Mouse (Mus musculus): ENCODE measurements around the gene Zfp366. TPM values are rescaled to one million over a fixed set of nuclear protein-coding genes. Genes with fewer than 3 reads are reported as not detected.

The Zfp366 gene
- polyA plus RNA-seq, 1 experiment from 2014 or later = 0.83 TPM

GRCm38 (mm10) chr13:99236222-99236621, 51.6 kb downstream of the Zfp366 start:
- H3K9me3 ChIP-seq (ENCODE audit: control insufficient read depth, low read length) = no peaks in the 10 kb centered on the region
- no peak overlapping the region; the same call in 1 of the 2 replicates for H3K27ac ChIP-seq (ENCODE audit: low read depth)
- H3K9ac ChIP-seq (ENCODE audit: low read length) = no peak overlapping the region
- 89% methylated on average over 2 of the region's 2 CpGs for WGBS
- DNase-seq (ENCODE audit: low spot score) = no peak
- peaks cover 14% of the 10 kb centered on the region for H3K4me1 ChIP-seq (replicated peaks; ENCODE audit: control insufficient read depth, insufficient read depth, low read length)
- no peak for ATAC-seq (replicated peaks; ENCODE audit: low FRiP score, low TSS enrichment, low read depth)
- no peaks in the 10 kb centered on the region for H3K36me3 ChIP-seq (ENCODE audit: control insufficient read depth, insufficient read depth, low read length)
- H3K27me3 ChIP-seq (replicated peaks; ENCODE audit: control insufficient read depth, insufficient read depth, low read length) = no peaks in the 10 kb centered on the region
- no peak overlapping the region for H3K4me3 ChIP-seq (ENCODE audit: low read depth, low read length)
- no peak overlapping the region for H3K4me2 ChIP-seq (ENCODE audit: low read length)

GRCm38 (mm10) chr13:99237122-99237521, 52.5 kb downstream of the Zfp366 start:
- Histone ChIP-seq H3K4me1 (replicated peaks; ENCODE audit: control insufficient read depth, insufficient read depth, low read length) (peaks cover 14% of the 10 kb centered on the region), H3K36me3 (ENCODE audit: control insufficient read depth, insufficient read depth, low read length) (no peaks in the 10 kb centered on the region), H3K4me3 (ENCODE audit: low read depth, low read length) (no peak overlapping the region), H3K27ac (ENCODE audit: low read depth) (peak overlapping the region; percentile 87; the same call in 1 of the 2 replicates), H3K9ac (ENCODE audit: low read length) (no peak overlapping the region), H3K27me3 (replicated peaks; ENCODE audit: control insufficient read depth, insufficient read depth, low read length) (no peaks in the 10 kb centered on the region), H3K4me2 (ENCODE audit: low read length) (no peak overlapping the region), H3K9me3 (ENCODE audit: control insufficient read depth, low read length) (no peaks in the 10 kb centered on the region)
- DNase-seq (ENCODE audit: low spot score) (no peak), ATAC-seq (replicated peaks; ENCODE audit: low FRiP score, low TSS enrichment, low read depth) (no peak)
- WGBS = 69% methylated on average over 5 of the region's 5 CpGs

- DNase-seq (ENCODE audit: low spot score) = no peak
- Histone ChIP-seq H3K27me3 (replicated peaks; ENCODE audit: control insufficient read depth, insufficient read depth, low read length) (no peaks in the 10 kb centered on the region), H3K9me3 (ENCODE audit: control insufficient read depth, low read length) (no peaks in the 10 kb centered on the region), H3K4me1 (replicated peaks; ENCODE audit: control insufficient read depth, insufficient read depth, low read length) (peaks cover 14% of the 10 kb centered on the region), H3K4me2 (ENCODE audit: low read length) (no peak overlapping the region; the same call in 1 of the 2 replicates), H3K4me3 (ENCODE audit: low read depth, low read length) (no peak overlapping the region), H3K36me3 (ENCODE audit: control insufficient read depth, insufficient read depth, low read length) (no peaks in the 10 kb centered on the region), H3K9ac (ENCODE audit: low read length) (no peak overlapping the region), H3K27ac (ENCODE audit: low read depth) (peak overlapping the region; percentile 87)
- no peak for ATAC-seq (replicated peaks; ENCODE audit: low FRiP score, low TSS enrichment, low read depth)
- 41% methylated on average over 1 of the region's 1 CpGs for WGBS
Measured at GRCm38 (mm10) chr13:99237841-99238216, 53.2 kb downstream of the Zfp366 start.

- Histone ChIP-seq H3K36me3 (ENCODE audit: control insufficient read depth, insufficient read depth, low read length) (no peaks in the 10 kb centered on the region), H3K4me3 (ENCODE audit: low read depth, low read length) (no peak overlapping the region), H3K27me3 (replicated peaks; ENCODE audit: control insufficient read depth, insufficient read depth, low read length) (no peaks in the 10 kb centered on the region), H3K27ac (ENCODE audit: low read depth) (peak overlapping the region; percentile 87), H3K9me3 (ENCODE audit: control insufficient read depth, low read length) (no peaks in the 10 kb centered on the region), H3K4me2 (ENCODE audit: low read length) (peak overlapping the region; percentile 11; the same call in 1 of the 2 replicates), H3K9ac (ENCODE audit: low read length) (no peak overlapping the region), H3K4me1 (replicated peaks; ENCODE audit: control insufficient read depth, insufficient read depth, low read length) (peaks cover 14% of the 10 kb centered on the region)
- 37% methylated on average over 10 of the region's 10 CpGs for WGBS
- DNase-seq (ENCODE audit: low spot score) = peak; percentile 61
- peak; percentile 40; the same call in 1 of the 2 replicates for ATAC-seq (replicated peaks; ENCODE audit: low FRiP score, low TSS enrichment, low read depth)
Measured at GRCm38 (mm10) chr13:99238217-99239160, 53.9 kb downstream of the Zfp366 start.

- no peak overlapping the region for H3K9ac ChIP-seq (ENCODE audit: low read length)
- no peaks in the 10 kb centered on the region for H3K36me3 ChIP-seq (ENCODE audit: control insufficient read depth, insufficient read depth, low read length)
- 14% methylated on average over 7 of the region's 7 CpGs for WGBS
- H3K4me3 ChIP-seq (ENCODE audit: low read depth, low read length) = no peak overlapping the region
- peak overlapping the region; percentile 87 for H3K27ac ChIP-seq (ENCODE audit: low read depth)
- no peaks in the 10 kb centered on the region for H3K27me3 ChIP-seq (replicated peaks; ENCODE audit: control insufficient read depth, insufficient read depth, low read length)
- ATAC-seq (replicated peaks; ENCODE audit: low FRiP score, low TSS enrichment, low read depth) = no peak
- no peaks in the 10 kb centered on the region for H3K9me3 ChIP-seq (ENCODE audit: control insufficient read depth, low read length)
- no peak overlapping the region for H3K4me2 ChIP-seq (ENCODE audit: low read length)
- peaks cover 14% of the 10 kb centered on the region for H3K4me1 ChIP-seq (replicated peaks; ENCODE audit: control insufficient read depth, insufficient read depth, low read length)
- DNase-seq (ENCODE audit: low spot score) = no peak
Measured at GRCm38 (mm10) chr13:99239161-99239530, 54.5 kb downstream of the Zfp366 start.

GRCm38 (mm10) chr13:99239741-99240140, 55.1 kb downstream of the Zfp366 start:
- Histone ChIP-seq H3K27ac (ENCODE audit: low read depth) (peak overlapping the region; percentile 87), H3K4me3 (ENCODE audit: low read depth, low read length) (no peak overlapping the region), H3K4me2 (ENCODE audit: low read length) (no peak overlapping the region), H3K27me3 (replicated peaks; ENCODE audit: control insufficient read depth, insufficient read depth, low read length) (no peaks in the 10 kb centered on the region), H3K9me3 (ENCODE audit: control insufficient read depth, low read length) (no peaks in the 10 kb centered on the region), H3K9ac (ENCODE audit: low read length) (no peak overlapping the region), H3K36me3 (ENCODE audit: control insufficient read depth, insufficient read depth, low read length) (no peaks in the 10 kb centered on the region), H3K4me1 (replicated peaks; ENCODE audit: control insufficient read depth, insufficient read depth, low read length) (peaks cover 14% of the 10 kb centered on the region)
- DNase-seq (ENCODE audit: low spot score) = no peak
- WGBS = 35% methylated on average over 6 of the region's 6 CpGs
- no peak for ATAC-seq (replicated peaks; ENCODE audit: low FRiP score, low TSS enrichment, low read depth)

GRCm38 (mm10) chr13:99241984-99242383, 57.4 kb downstream of the Zfp366 start:
- no peak overlapping the region for H3K4me2 ChIP-seq (ENCODE audit: low read length)
- no peaks in the 10 kb centered on the region for H3K36me3 ChIP-seq (ENCODE audit: control insufficient read depth, insufficient read depth, low read length)
- DNase-seq (ENCODE audit: low spot score) (no peak), ATAC-seq (replicated peaks; ENCODE audit: low FRiP score, low TSS enrichment, low read depth) (no peak)
- peaks cover 14% of the 10 kb centered on the region for H3K4me1 ChIP-seq (replicated peaks; ENCODE audit: control insufficient read depth, insufficient read depth, low read length)
- no peak overlapping the region for H3K9ac ChIP-seq (ENCODE audit: low read length)
- no peaks in the 10 kb centered on the region for H3K27me3 ChIP-seq (replicated peaks; ENCODE audit: control insufficient read depth, insufficient read depth, low read length)
- WGBS = 73% methylated on average over 3 of the region's 3 CpGs
- no peak overlapping the region for H3K4me3 ChIP-seq (ENCODE audit: low read depth, low read length)
- no peak overlapping the region for H3K27ac ChIP-seq (ENCODE audit: low read depth)
- H3K9me3 ChIP-seq (ENCODE audit: control insufficient read depth, low read length) = no peaks in the 10 kb centered on the region

- ATAC-seq (replicated peaks; ENCODE audit: low FRiP score, low TSS enrichment, low read depth) (no peak), DNase-seq (ENCODE audit: low spot score) (no peak)
- Histone ChIP-seq H3K4me3 (ENCODE audit: low read depth, low read length) (no peak overlapping the region), H3K36me3 (ENCODE audit: control insufficient read depth, insufficient read depth, low read length) (no peaks in the 10 kb centered on the region), H3K4me1 (replicated peaks; ENCODE audit: control insufficient read depth, insufficient read depth, low read length) (peaks cover 13% of the 10 kb centered on the region), H3K4me2 (ENCODE audit: low read length) (no peak overlapping the region), H3K27me3 (replicated peaks; ENCODE audit: control insufficient read depth, insufficient read depth, low read length) (no peaks in the 10 kb centered on the region), H3K9ac (ENCODE audit: low read length) (no peak overlapping the region), H3K27ac (ENCODE audit: low read depth) (no peak overlapping the region), H3K9me3 (ENCODE audit: control insufficient read depth, low read length) (no peaks in the 10 kb centered on the region)
- 69% methylated on average over 4 of the region's 4 CpGs for WGBS
Measured at GRCm38 (mm10) chr13:99242895-99243294, 58.3 kb downstream of the Zfp366 start.

- no peak overlapping the region for H3K4me2 ChIP-seq (ENCODE audit: low read length)
- ATAC-seq (replicated peaks; ENCODE audit: low FRiP score, low TSS enrichment, low read depth) (no peak), DNase-seq (ENCODE audit: low spot score) (no peak)
- H3K36me3 ChIP-seq (ENCODE audit: control insufficient read depth, insufficient read depth, low read length) = no peaks in the 10 kb centered on the region
- no peaks in the 10 kb centered on the region for H3K27me3 ChIP-seq (replicated peaks; ENCODE audit: control insufficient read depth, insufficient read depth, low read length)
- H3K9me3 ChIP-seq (ENCODE audit: control insufficient read depth, low read length) = no peaks in the 10 kb centered on the region
- peaks cover 4% of the 10 kb centered on the region for H3K4me1 ChIP-seq (replicated peaks; ENCODE audit: control insufficient read depth, insufficient read depth, low read length)
- H3K27ac ChIP-seq (ENCODE audit: low read depth) = no peak overlapping the region
- WGBS = 89% methylated on average over 9 of the region's 9 CpGs
- H3K9ac ChIP-seq (ENCODE audit: low read length) = no peak overlapping the region
- H3K4me3 ChIP-seq (ENCODE audit: low read depth, low read length) = no peak overlapping the region
Measured at GRCm38 (mm10) chr13:99243831-99244230, 59.2 kb downstream of the Zfp366 start.

Data from intestine, embryonic 14.5 days (tissue).